Mouse (Mus musculus): ENCODE measurements at regions not wholly inside any gene's neighbourhood (a gene's known extent, or its start where the extent isn't known, plus 50 kb on each side); places are given as distances from the start of the nearest gene placed in this dataset.

DNA sequence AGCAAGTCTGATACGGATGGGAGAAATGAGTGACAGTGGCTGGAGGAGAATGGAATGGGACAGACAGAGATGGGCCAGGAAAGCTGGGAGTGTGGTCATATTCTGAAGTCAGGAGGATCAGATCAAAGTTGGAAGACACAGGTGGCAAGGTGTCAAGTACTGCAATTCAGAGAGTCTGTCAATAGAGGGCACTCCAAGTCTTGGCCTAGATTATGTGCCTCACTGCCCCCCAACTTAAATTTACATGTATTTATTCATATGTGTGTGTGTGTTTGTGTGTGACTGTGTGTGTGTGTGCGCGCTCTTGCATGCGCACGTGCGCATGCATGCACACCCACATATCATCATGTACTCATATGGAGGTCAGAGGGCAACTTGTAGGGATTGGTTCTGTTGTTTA, 79.6 kb upstream of the Cers4 start:
- in situ Hi-C loops (cut with MboI; ENCODE audit: low pct_ligation_motif_present, low pct_unique_long_range_greater_than_20kb, low sequenced_read_pairs), result loop anchor here (5.0 to 10.0 kb wide), 2 partner anchors 102 to 174 kb away; no protein-coding TSS in a partner anchor
- Histone ChIP-seq H3K27ac (ENCODE audit: insufficient read depth, low read depth) (no peak overlapping the region), H3K4me2 (ENCODE audit: insufficient read depth, low read depth, poor library complexity, severe bottlenecking) (no peak overlapping the region), H3K9ac (ENCODE audit: insufficient read depth, low read depth) (no peak overlapping the region), H3K36me3 (replicated peaks in 1 of 2; ENCODE audit: control insufficient read depth in 1 of 2, insufficient read depth in 1 of 2, low read length in 1 of 2) (no peaks in the 10 kb centered on the region), H3K79me2 (replicated peaks; ENCODE audit: control insufficient read depth, extremely low read depth, insufficient read depth, poor library complexity, severe bottlenecking) (no peaks in the 10 kb centered on the region), H3K27me3 (replicated peaks) (peaks cover 6% of the 10 kb centered on the region), H3K4me1 (ENCODE audit: control insufficient read depth in 1 of 2, insufficient read depth in 2 of 2) (no peaks in the 10 kb centered on the region; a peak in 1 of 4 replicates), H3K9me3 (replicated peaks; ENCODE audit: low read length) (no peaks in the 10 kb centered on the region), H3K4me3 (replicated peaks in 1 of 3; ENCODE audit: low read depth in 2 of 3, low read length in 2 of 3, poor library complexity in 1 of 3) (no peak overlapping the region)
- DNase-seq (ENCODE audit: extremely low read depth), result peak; percentile 41
- TF ChIP-seq CTCF (conservative IDR thresholded peaks at IDR 0.05 in 1 of 2, IDR thresholded peaks at IDR 0.05 in 1 of 2; ENCODE audit: low read depth in 2 of 2, low read length in 2 of 2) (peak; percentile 78 to 81), RAD21 (IDR thresholded peaks at IDR 0.05; ENCODE audit: low read depth, low read length) (peak; percentile 81), SMC3 (IDR thresholded peaks at IDR 0.05; ENCODE audit: low read depth, low read length) (peak; percentile 69), MAFK (IDR thresholded peaks at IDR 0.05; ENCODE audit: insufficient replicate concordance, low read length) (no peak), BHLHE40 (IDR thresholded peaks at IDR 0.05; ENCODE audit: low read depth, low read length) (0 out of 2 replicates have a peak, but pooled peaks have one; percentile 20)
- dilution Hi-C loops (cut with MboI; ENCODE audit: extremely low pct_ligation_motif_present, extremely low pct_unique_long_range_greater_than_20kb, low sequenced_read_pairs), result no loop called here

DNA sequence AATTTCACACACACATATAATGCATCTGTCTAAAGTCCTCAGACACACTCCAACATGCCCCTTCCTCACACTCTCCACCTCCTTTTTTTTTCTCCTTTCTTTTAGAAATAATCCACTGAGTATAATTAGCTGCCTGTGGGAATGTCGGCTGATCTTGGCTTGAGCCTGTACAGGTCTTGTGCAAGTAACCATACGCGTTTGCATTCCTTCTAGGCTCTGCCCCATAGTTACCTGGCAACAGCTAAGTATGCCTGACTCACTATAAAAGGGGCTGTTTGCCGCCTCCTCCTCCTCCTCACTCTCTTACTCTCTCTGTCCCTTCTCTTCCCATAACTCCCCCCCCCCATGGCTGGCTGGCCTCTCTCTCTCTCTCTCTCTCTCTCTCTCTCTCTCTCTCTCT, 79.1 kb upstream of the Cers4 start:
- Histone ChIP-seq H3K79me2 (replicated peaks; ENCODE audit: control insufficient read depth, extremely low read depth, insufficient read depth, poor library complexity, severe bottlenecking) (no peaks in the 10 kb centered on the region), H3K9me3 (replicated peaks; ENCODE audit: low read length) (no peaks in the 10 kb centered on the region), H3K4me3 (replicated peaks in 1 of 3; ENCODE audit: low read depth in 2 of 3, low read length in 2 of 3, poor library complexity in 1 of 3) (no peak overlapping the region), H3K36me3 (replicated peaks in 1 of 2; ENCODE audit: control insufficient read depth in 1 of 2, insufficient read depth in 1 of 2, low read length in 1 of 2) (no peaks in the 10 kb centered on the region), H3K4me1 (ENCODE audit: control insufficient read depth in 1 of 2, insufficient read depth in 2 of 2) (no peaks in the 10 kb centered on the region; a peak in 1 of 4 replicates), H3K27ac (ENCODE audit: insufficient read depth, low read depth) (no peak overlapping the region), H3K27me3 (replicated peaks) (peaks cover 6% of the 10 kb centered on the region), H3K4me2 (ENCODE audit: insufficient read depth, low read depth, poor library complexity, severe bottlenecking) (no peak overlapping the region), H3K9ac (ENCODE audit: insufficient read depth, low read depth) (no peak overlapping the region)
- TF ChIP-seq MAZ (IDR thresholded peaks at IDR 0.05; ENCODE audit: low read depth, low read length), result no peak
- TF ChIP-seq CHD2 (IDR thresholded peaks at IDR 0.05; ENCODE audit: low read length), result no peak
- TF ChIP-seq BHLHE40 (IDR thresholded peaks at IDR 0.05; ENCODE audit: low read depth, low read length), result no peak
- TF ChIP-seq KAT2A (IDR thresholded peaks at IDR 0.05; ENCODE audit: insufficient replicate concordance, low read length), result no peak
- TF ChIP-seq POLR2A (IDR thresholded peaks at IDR 0.05; ENCODE audit: low read depth, low read length), result no peak
- no peak for TF ChIP-seq USF2 (conservative IDR thresholded peaks at IDR 0.05; ENCODE audit: low read depth, low read length)
- no peak for TF ChIP-seq ETS1 (conservative IDR thresholded peaks at IDR 0.05; ENCODE audit: low read depth, low read length)
- TF ChIP-seq MXI1 (IDR thresholded peaks at IDR 0.05; ENCODE audit: low read depth, low read length), result no peak
- TF ChIP-seq MAX (IDR thresholded peaks at IDR 0.05; ENCODE audit: low read length), result no peak
- no peak for TF ChIP-seq ZMIZ1 (IDR thresholded peaks at IDR 0.05; ENCODE audit: low read depth, low read length)
- no peak for TF ChIP-seq ZNF384 (IDR thresholded peaks at IDR 0.05; ENCODE audit: low read depth, low read length)
- TF ChIP-seq JUN (IDR thresholded peaks at IDR 0.05; ENCODE audit: insufficient read depth, low read depth, low read length), result no peak
- in situ Hi-C loops (cut with MboI; ENCODE audit: low pct_ligation_motif_present, low pct_unique_long_range_greater_than_20kb, low sequenced_read_pairs) (loop anchor here (5.0 to 10.0 kb wide), 2 partner anchors 101 to 174 kb away; no protein-coding TSS in a partner anchor), dilution Hi-C loops (cut with MboI; ENCODE audit: extremely low pct_ligation_motif_present, extremely low pct_unique_long_range_greater_than_20kb, low sequenced_read_pairs) (no loop called here)
- DNase-seq (ENCODE audit: extremely low read depth), result no peak
